Mouse (Mus musculus) limb, embryonic 11.5 days (tissue): ENCODE data around the gene Icam5. TPM values are rescaled to one million over a fixed set of nuclear protein-coding genes. Genes with fewer than 3 reads are reported as not detected.
"Not testable (repeated sequence)": the region's sequence is repeated elsewhere in the genome, so short reads cannot be mapped to it uniquely, and the experiment has no call there.

ENCODE experiments used
- ATAC-seq: fragments of 200-750 bp; cut with Nextera tagmentation; 2 replicates; pipeline ENCODE4 v1.8.0; 2017; ENCODE audit warnings: low read depth; ENCODE audit not compliant: insufficient number of reproducible peaks, low FRiP score, low TSS enrichment
- DNase-seq: peaks from one replicate; pipeline ENCODE4 v3.0.0-alpha.2; 2015; ENCODE audit warnings: low spot score
- H3K27ac ChIP-seq: fragments of 300-500 bp; sonication (generic); replicated peaks from 2 replicates; pipeline ENCODE4 v1.5.1; 2014; ENCODE audit warnings: low read depth, mild to moderate bottlenecking, low read length
- H3K27me3 ChIP-seq: fragments of 300-500 bp; sonication (generic); 2 replicates; pipeline ENCODE4 v1.6.1; 2014; ENCODE audit warnings: mild to moderate bottlenecking, low read length, mixed read lengths; ENCODE audit not compliant: control insufficient read depth, insufficient read depth
- H3K36me3 ChIP-seq: fragments of 300-500 bp; sonication (generic); 2 replicates; pipeline ENCODE4 v1.6.1; 2014; ENCODE audit warnings: mild to moderate bottlenecking, low read length, moderate library complexity, mixed read lengths; ENCODE audit not compliant: control insufficient read depth, insufficient read depth
- H3K4me1 ChIP-seq: fragments of 300-500 bp; sonication (generic); 2 replicates; pipeline ENCODE4 v1.6.1; 2014; ENCODE audit warnings: low read length, mixed read lengths; ENCODE audit not compliant: control insufficient read depth, insufficient read depth
- H3K4me2 ChIP-seq: fragments of 300-500 bp; sonication (generic); 2 replicates; pipeline ENCODE4 v1.6.1; 2014; ENCODE audit warnings: low read depth, mild to moderate bottlenecking, moderate library complexity; ENCODE audit not compliant: severe bottlenecking
- H3K4me3 ChIP-seq: fragments of 300-500 bp; sonication (generic); 2 replicates; pipeline ENCODE4 v1.5.1; 2014; ENCODE audit warnings: low read depth, low read length
- H3K9ac ChIP-seq: fragments of 300-500 bp; sonication (generic); 2 replicates; pipeline ENCODE4 v1.6.1; 2014; ENCODE audit warnings: mild to moderate bottlenecking, low read length
- H3K9me3 ChIP-seq: fragments of 300-500 bp; sonication (generic); 2 replicates; pipeline ENCODE4 v1.6.1; 2016; ENCODE audit warnings: low read length; ENCODE audit not compliant: control insufficient read depth
- WGBS: fragments of 180-500 bp; shearing (Covaris S2); extraction: QIAGEN DNeasy Blood & Tissue Kit; methylation state at CpG from one replicate; pipeline ENCODE4 v1.1.7; 2014; 5-methylcytosine and 5-hydroxymethylcytosine counted together
- polyA plus RNA-seq: library from polyadenylated mRNA; unstranded; fragments of >200 nt; fragmentation: Nextera tagmentation; extraction: Ambion mirVana; gene quantifications from 2 replicates; pipeline ENCODE4 v1.2.1, GENCODE M21; 2014

Gene Icam5
- polyA plus RNA-seq, 1 experiment from 2014 or later = not detected

GRCm38 (mm10) chr9:20995069-20995468, 36.8 kb upstream of the Icam5 start:
- H3K27ac ChIP-seq = no peak overlapping the region
- ATAC-seq (no peak), DNase-seq (no peak)
- H3K4me3 ChIP-seq = no peak overlapping the region
- H3K4me1 ChIP-seq = no peaks in the 10 kb centered on the region
- 73% methylated on average over 3 of the region's 3 CpGs for WGBS
- H3K9ac ChIP-seq = no peak overlapping the region
- no peaks in the 10 kb centered on the region for H3K9me3 ChIP-seq
- H3K27me3 ChIP-seq = no peaks in the 10 kb centered on the region
- no peaks in the 10 kb centered on the region for H3K36me3 ChIP-seq
- no peak overlapping the region for H3K4me2 ChIP-seq

- ATAC-seq (no peak), DNase-seq (no peak)
- 90% methylated on average over 8 of the region's 8 CpGs for WGBS
- H3K27ac ChIP-seq = no peak overlapping the region
- H3K9ac ChIP-seq = no peak overlapping the region
- H3K36me3 ChIP-seq = no peaks in the 10 kb centered on the region
- no peaks in the 10 kb centered on the region for H3K9me3 ChIP-seq
- no peak overlapping the region for H3K4me3 ChIP-seq
- no peaks in the 10 kb centered on the region for H3K4me1 ChIP-seq
- H3K4me2 ChIP-seq = no peak overlapping the region
- H3K27me3 ChIP-seq = no peaks in the 10 kb centered on the region
These were observed 34.8 kb upstream of the Icam5 start for GRCm38 (mm10) chr9:20997065-20997464.

GRCm38 (mm10) chr9:20998337-20998736, 33.5 kb upstream of the Icam5 start:
- WGBS = 75% methylated on average over 1 of the region's 1 CpGs
- not testable (repeated sequence) for H3K9me3 ChIP-seq, H3K4me2 ChIP-seq, H3K27me3 ChIP-seq, H3K4me1 ChIP-seq, H3K36me3 ChIP-seq, ATAC-seq, H3K4me3 ChIP-seq, H3K9ac ChIP-seq, H3K27ac ChIP-seq, DNase-seq

GRCm38 (mm10) chr9:21000811-21001210, 31.1 kb upstream of the Icam5 start:
- H3K9me3 ChIP-seq = no peaks in the 10 kb centered on the region
- H3K9ac ChIP-seq = no peak overlapping the region
- no peak overlapping the region for H3K4me2 ChIP-seq
- H3K27ac ChIP-seq = no peak overlapping the region
- no peak overlapping the region for H3K4me3 ChIP-seq
- H3K36me3 ChIP-seq = peaks cover 4% of the 10 kb centered on the region
- no peaks in the 10 kb centered on the region for H3K27me3 ChIP-seq
- 0 out of 2 replicates have a peak, but pooled peaks cover 3% of the 10 kb centered on the region for H3K4me1 ChIP-seq
- no peak for DNase-seq
- no peak for ATAC-seq

GRCm38 (mm10) chr9:21001651-21002200, 30.1 kb upstream of the Icam5 start:
- WGBS = 82% methylated on average over 6 of the region's 6 CpGs
- H3K27me3 ChIP-seq = no peaks in the 10 kb centered on the region
- no peaks in the 10 kb centered on the region for H3K9me3 ChIP-seq
- no peak overlapping the region for H3K4me2 ChIP-seq
- ATAC-seq (peak; percentile 2; the same call in 1 of the 2 replicates), DNase-seq (no peak)
- peaks cover 8% of the 10 kb centered on the region for H3K36me3 ChIP-seq
- H3K4me3 ChIP-seq = no peak overlapping the region
- 0 out of 2 replicates have a peak, but pooled peaks cover 3% of the 10 kb centered on the region for H3K4me1 ChIP-seq
- H3K9ac ChIP-seq = no peak overlapping the region
- no peak overlapping the region for H3K27ac ChIP-seq

GRCm38 (mm10) chr9:21002270-21002626, 29.6 kb upstream of the Icam5 start:
- H3K36me3 ChIP-seq = peaks cover 10% of the 10 kb centered on the region
- H3K27ac ChIP-seq = no peak overlapping the region
- H3K27me3 ChIP-seq = no peaks in the 10 kb centered on the region
- H3K4me3 ChIP-seq = peak overlapping the region; percentile 72
- 11% methylated on average over 7 of the region's 7 CpGs for WGBS
- peak overlapping the region; percentile 86 for H3K4me2 ChIP-seq
- H3K9me3 ChIP-seq = no peaks in the 10 kb centered on the region
- 0 out of 2 replicates have a peak, but pooled peaks cover 3% of the 10 kb centered on the region for H3K4me1 ChIP-seq
- ATAC-seq (peak; percentile 41), DNase-seq (no peak)
- peak overlapping the region; percentile 74 for H3K9ac ChIP-seq

GRCm38 (mm10) chr9:21002627-21003551, 29.0 kb upstream of the Icam5 start, which contains the start of gene Mrpl4:
Mrpl4 (plus strand) TSS chr9:21002738.
- Histone ChIP-seq H3K36me3 (peaks cover 15% of the 10 kb centered on the region), H3K27ac (no peak within 1 kb of the TSS; the same call in 1 of the 2 replicates), H3K4me2 (peak within 1 kb of the TSS; percentile 86), H3K9ac (peak within 1 kb of the TSS; percentile 74), H3K27me3 (no peaks in the 10 kb centered on the region), H3K4me3 (peak within 1 kb of the TSS; percentile 72), H3K4me1 (0 out of 2 replicates have a peak, but pooled peaks cover 3% of the 10 kb centered on the region), H3K9me3 (no peaks in the 10 kb centered on the region)
- WGBS = under 1% methylated on average over 72 of the region's 72 CpGs
- ATAC-seq (peak; percentile 84), DNase-seq (peak; percentile 95)

- H3K9ac ChIP-seq = no peak overlapping the region
- ATAC-seq (no peak), DNase-seq (no peak)
- no peak overlapping the region for H3K4me3 ChIP-seq
- H3K4me2 ChIP-seq = no peak overlapping the region
- no peaks in the 10 kb centered on the region for H3K9me3 ChIP-seq
- WGBS = 93% methylated on average over 10 of the region's 10 CpGs
- H3K27ac ChIP-seq = no peak overlapping the region
- no peaks in the 10 kb centered on the region for H3K27me3 ChIP-seq
- H3K4me1 ChIP-seq = 0 out of 2 replicates have a peak, but pooled peaks cover 3% of the 10 kb centered on the region
- H3K36me3 ChIP-seq = peaks cover 18% of the 10 kb centered on the region
These were observed 24.4 kb upstream of the Icam5 start for GRCm38 (mm10) chr9:21007313-21007952.
